Mouse (Mus musculus): Measurements from ENCODE around the gene Ugt2b37. TPM values are rescaled to one million over a fixed set of nuclear protein-coding genes. Genes with fewer than 3 reads are reported as not detected.

The Ugt2b37 gene
- not detected in 2 replicates for total RNA-seq (2023)

GRCm38 (mm10) chr5:87254676-87255075 lies at the start of gene Ugt2b37:
Gene Ugt2b37 (minus strand): TSS chr5:87254804.

Other genes with a start within 250 kb of the Ugt2b37 start
- not detected in 2 replicates for gene Ugt2b36, start 162.2 kb downstream of the Ugt2b37 start, total RNA-seq (2023)
- not detected in 2 replicates for gene Ugt2b5, start 114.5 kb downstream of the Ugt2b37 start, total RNA-seq (2023)
- not detected in 2 replicates for gene Ugt2a3, start 82.4 kb upstream of the Ugt2b37 start, total RNA-seq (2023)
- not detected in 2 replicates for gene Ugt2b38, start 169.4 kb upstream of the Ugt2b37 start, total RNA-seq (2023)
- not detected in 2 replicates for gene Ugt2a2, start 227.5 kb upstream of the Ugt2b37 start, total RNA-seq (2023)
- not detected in 2 replicates for gene Gm43638, start 232.0 kb upstream of the Ugt2b37 start, total RNA-seq (2023)
- gene Ugt2a1, start 236.1 kb upstream of the Ugt2b37 start, total RNA-seq (2023): not detected in 2 replicates

All from neutrophil, adult 65 days (primary cell).